Mouse (Mus musculus) heart, adult 2 months (tissue): Measurements from ENCODE around the gene Arid4a. TPM values are rescaled to one million over a fixed set of nuclear protein-coding genes. Genes with fewer than 3 reads are reported as not detected.
A peak's percentile ranks its signal among the peaks of the same experiment; 100 is the strongest.

ENCODE experiments used
- DNase-seq, 2 experiments: peaks; one replicate each; pipeline ENCODE4 v3.0.0; 2021
- H3K27ac ChIP-seq: fragments of 200-600 bp; 2 replicates; pipeline ENCODE4 v1.8.1; 2022
- H3K27me3 ChIP-seq: fragments of 200-500 bp; 2 replicates; pipeline ENCODE4 v1.6.1; 2012; ENCODE audit warnings: mild to moderate bottlenecking, low read length, inconsistent platforms, mixed read lengths; ENCODE audit not compliant: control insufficient read depth, insufficient read depth
- H3K36me3 ChIP-seq: fragments of 200-500 bp; 2 replicates; pipeline ENCODE4 v1.6.1; 2012; ENCODE audit warnings: low read length, inconsistent platforms; ENCODE audit not compliant: control insufficient read depth, insufficient read depth
- H3K4me1 ChIP-seq: fragments of 200-500 bp; 2 replicates; pipeline ENCODE4 v1.6.1; 2011; ENCODE audit warnings: low read length; ENCODE audit not compliant: control insufficient read depth, insufficient read depth
- H3K4me3 ChIP-seq: fragments of 200-600 bp; 2 replicates; pipeline ENCODE4 v1.8.1; 2022
- H3K79me2 ChIP-seq: fragments of 200-500 bp; replicated peaks from 2 replicates; pipeline ENCODE4 v1.6.1; 2012; ENCODE audit warnings: mild to moderate bottlenecking, inconsistent platforms, low read length, moderate library complexity, mixed read lengths; ENCODE audit not compliant: control insufficient read depth, insufficient read depth
- H3K9ac ChIP-seq: fragments of 200-500 bp; 2 replicates; pipeline ENCODE4 v1.6.1; 2012; ENCODE audit warnings: low read depth, mild to moderate bottlenecking, control low read depth, inconsistent platforms, low read length, mixed read lengths
- CTCF ChIP-seq: fragments of 200-600 bp; IDR thresholded peaks from 2 replicates; pipeline ENCODE4 v1.8.1; 2022; ENCODE audit warnings: antibody characterized with exemption, mild to moderate bottlenecking, moderate library complexity
- EP300 ChIP-seq: fragments of 200-500 bp; IDR thresholded peaks from 2 replicates; pipeline ENCODE4 v1.6.1; 2011; ENCODE audit warnings: low read depth, low read length, control low read depth; ENCODE audit not compliant: insufficient read depth
- POLR2A ChIP-seq: fragments of 200-500 bp; IDR thresholded peaks from 2 replicates; pipeline ENCODE4 v1.6.1; 2011; ENCODE audit warnings: mild to moderate bottlenecking, low read depth, low read length, control low read depth; ENCODE audit not compliant: insufficient read depth
- WGBS: fragments of 180-500 bp; shearing (Covaris S2); methylation state at CpG from one replicate; pipeline ENCODE4 v1.1.7; 2018; 5-methylcytosine and 5-hydroxymethylcytosine counted together
- intact Hi-C: fragments of 180-260 bp; cut with DNase I; formaldehyde crosslinking; loops from one replicate; pipeline ENCODE4 v1.15.1; 2025
- polyA plus RNA-seq: library from polyadenylated mRNA; depleted of rRNA; stranded (reverse); fragments of >200 nt; gene quantifications from 2 replicates; pipeline ENCODE4 v1.2.3, GENCODE M21; 2012
- total RNA-seq, 2 experiments: library from RNA; stranded (reverse); gene quantifications; 2 replicates each; pipeline ENCODE4 v1.2.3; 2021

Arid4a gene
- total and polyA plus RNA-seq, 3 experiments = 2.5 to 15.3 (median 14.1) TPM

DNA sequence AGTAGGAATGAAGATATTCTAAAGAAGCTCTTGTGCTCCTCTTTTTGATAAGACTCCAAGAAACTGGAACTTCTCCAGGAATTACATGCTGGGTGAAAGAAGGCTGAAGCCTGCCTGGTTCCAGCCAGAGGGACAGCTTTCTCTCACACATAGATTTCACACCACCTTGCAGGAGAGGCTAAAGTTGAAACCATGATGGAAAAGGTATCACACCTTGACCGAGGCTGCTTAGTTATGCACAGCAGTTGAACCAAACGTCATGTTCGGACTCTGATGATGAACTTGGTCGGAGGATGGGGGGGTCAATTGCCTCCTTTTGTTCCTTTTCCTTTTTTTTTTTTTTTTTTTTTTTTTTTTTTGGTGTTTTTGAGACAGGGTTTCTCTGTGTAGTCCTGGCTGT is 42.0 kb upstream of the Arid4a start:
- TF ChIP-seq CTCF (no peak), EP300 (no peak), POLR2A (no peak)
- H3K27ac ChIP-seq = no peak overlapping the region; the same call in 1 of the 2 replicates
- H3K9ac ChIP-seq = no peak overlapping the region
- no peak overlapping the region for H3K4me3 ChIP-seq
- intact Hi-C loops = no loop called here
- H3K4me1 ChIP-seq = peaks cover 5% of the 10 kb centered on the region
- no peak for DNase-seq
- WGBS = 73% methylated on average over 4 of the region's 4 CpGs
- H3K79me2 ChIP-seq = peaks cover 1% of the 10 kb centered on the region; the same call in 1 of the 2 replicates
- peaks cover 7% of the 10 kb centered on the region for H3K36me3 ChIP-seq
- H3K27me3 ChIP-seq = no peaks in the 10 kb centered on the region

GRCm38 (mm10) chr12:70974441-70975266 is 41.1 kb upstream of the Arid4a start, which contains the start of gene Psma3:
TSS of gene Psma3 (plus strand) at chr12:70974621.
- under 1% methylated on average over 71 of the region's 71 CpGs for WGBS
- Histone ChIP-seq H3K4me3 (peak within 1 kb of the TSS; percentile 100), H3K9ac (peak within 1 kb of the TSS; percentile 95), H3K27me3 (no peaks in the 10 kb centered on the region), H3K79me2 (peaks cover 1% of the 10 kb centered on the region; the same call in 1 of the 2 replicates), H3K36me3 (peaks cover 7% of the 10 kb centered on the region), H3K4me1 (peaks cover 5% of the 10 kb centered on the region), H3K27ac (peak within 1 kb of the TSS; percentile 98)
- TF ChIP-seq EP300 = no peak
- TF ChIP-seq CTCF = peak; percentile 43
- peak; percentile 93 for TF ChIP-seq POLR2A
- intact Hi-C loops = loop anchor here (1.0 kb wide), 1 partner anchor 41 kb away; the partner anchor contains the start of gene Arid4a
- DNase-seq = peak; percentile 92 to 95

- H3K36me3 ChIP-seq = peaks cover 12% of the 10 kb centered on the region
- TF ChIP-seq EP300 (no peak), CTCF (no peak), POLR2A (no peak)
- 9% methylated on average over 10 of the region's 10 CpGs for WGBS
- H3K79me2 ChIP-seq = peaks cover 1% of the 10 kb centered on the region; the same call in 1 of the 2 replicates
- H3K4me1 ChIP-seq = peaks cover 5% of the 10 kb centered on the region
- H3K27ac ChIP-seq = peak overlapping the region; percentile 98
- no peaks in the 10 kb centered on the region for H3K27me3 ChIP-seq
- peak overlapping the region; percentile 95 for H3K9ac ChIP-seq
- no peak for DNase-seq
- peak overlapping the region; percentile 100 for H3K4me3 ChIP-seq
- intact Hi-C loops = loop anchor here (1.0 kb wide), 1 partner anchor 40 kb away; the partner anchor contains the start of gene Arid4a
These were observed 40.4 kb upstream of the Arid4a start for GRCm38 (mm10) chr12:70975406-70975805.

GRCm38 (mm10) chr12:70975891-70976290 is 39.9 kb upstream of the Arid4a start:
- no peak overlapping the region for H3K27ac ChIP-seq
- TF ChIP-seq CTCF = no peak
- TF ChIP-seq POLR2A = no peak
- no peak for TF ChIP-seq EP300
- H3K36me3 ChIP-seq = peaks cover 12% of the 10 kb centered on the region
- H3K27me3 ChIP-seq = no peaks in the 10 kb centered on the region
- H3K4me1 ChIP-seq = peaks cover 5% of the 10 kb centered on the region
- intact Hi-C loops = loop anchor here (1.0 kb wide), 1 partner anchor 39 kb away; the partner anchor contains the start of gene Arid4a
- H3K79me2 ChIP-seq = peaks cover 1% of the 10 kb centered on the region; the same call in 1 of the 2 replicates
- DNase-seq = no peak
- 37% methylated on average over 3 of the region's 3 CpGs for WGBS
- H3K4me3 ChIP-seq = peak overlapping the region; percentile 100
- H3K9ac ChIP-seq = no peak overlapping the region

- Histone ChIP-seq H3K4me1 (peaks cover 5% of the 10 kb centered on the region), H3K36me3 (peaks cover 12% of the 10 kb centered on the region), H3K4me3 (no peak overlapping the region), H3K27ac (no peak overlapping the region), H3K9ac (no peak overlapping the region), H3K27me3 (no peaks in the 10 kb centered on the region), H3K79me2 (peaks cover 6% of the 10 kb centered on the region)
- TF ChIP-seq POLR2A (no peak), EP300 (no peak)
- 86% methylated on average over 7 of the region's 7 CpGs for WGBS
- DNase-seq = no peak
- intact Hi-C loops = no loop called here
These were observed 37.4 kb upstream of the Arid4a start for GRCm38 (mm10) chr12:70978345-70978744.
